Mouse (Mus musculus): Measurements from ENCODE around the gene Ptprg. TPM values are rescaled to one million over a fixed set of nuclear protein-coding genes. Genes with fewer than 3 reads are reported as not detected.

Gene Ptprg
- polyA plus RNA-seq, 1 experiment, result 21.7 TPM

- no peaks in the 10 kb centered on the region for H3K36me3 ChIP-seq (ENCODE audit: control insufficient read depth, insufficient read depth, low read length)
- 25% methylated on average over 7 of the region's 7 CpGs for WGBS
- H3K4me3 ChIP-seq (ENCODE audit: low read depth, low read length), result no peak overlapping the region
- H3K27ac ChIP-seq (ENCODE audit: insufficient read depth, low read depth, low read length), result no peak overlapping the region
- TF ChIP-seq POLR2A (IDR thresholded peaks at IDR 0.05; ENCODE audit: low read depth, low read length), result no peak
- TF ChIP-seq CTCF (IDR thresholded peaks at IDR 0.05; ENCODE audit: extremely low read depth, insufficient read length, insufficient replicate concordance, low read depth, low read length), result no peak
- no peaks in the 10 kb centered on the region for H3K27me3 ChIP-seq (ENCODE audit: control insufficient read depth, insufficient read depth, low read length)
- H3K4me1 ChIP-seq (ENCODE audit: control insufficient read depth, insufficient read depth, insufficient read length, low read length), result peaks cover 16% of the 10 kb centered on the region; the same call in 1 of the 2 replicates
Measured at GRCm38 (mm10) chr14:11822830-11823700, 269.7 kb downstream of the Ptprg start.

- Histone ChIP-seq H3K4me3 (ENCODE audit: low read depth, low read length) (no peak overlapping the region), H3K4me1 (ENCODE audit: control insufficient read depth, insufficient read depth, insufficient read length, low read length) (peaks cover 16% of the 10 kb centered on the region; the same call in 1 of the 2 replicates), H3K27ac (ENCODE audit: insufficient read depth, low read depth, low read length) (no peak overlapping the region), H3K36me3 (ENCODE audit: control insufficient read depth, insufficient read depth, low read length) (no peaks in the 10 kb centered on the region), H3K27me3 (ENCODE audit: control insufficient read depth, insufficient read depth, low read length) (no peaks in the 10 kb centered on the region)
- TF ChIP-seq CTCF (IDR thresholded peaks at IDR 0.05; ENCODE audit: extremely low read depth, insufficient read length, insufficient replicate concordance, low read depth, low read length), result no peak
- TF ChIP-seq POLR2A (IDR thresholded peaks at IDR 0.05; ENCODE audit: low read depth, low read length), result no peak
- WGBS, result 46% methylated on average over 6 of the region's 6 CpGs
Measured at GRCm38 (mm10) chr14:11823701-11824095, 270.4 kb downstream of the Ptprg start.

- TF ChIP-seq POLR2A (IDR thresholded peaks at IDR 0.05; ENCODE audit: low read depth, low read length) (no peak), CTCF (IDR thresholded peaks at IDR 0.05; ENCODE audit: extremely low read depth, insufficient read length, insufficient replicate concordance, low read depth, low read length) (no peak)
- no peak overlapping the region for H3K27ac ChIP-seq (ENCODE audit: insufficient read depth, low read depth, low read length)
- 95% methylated on average over 8 of the region's 8 CpGs for WGBS
Measured at GRCm38 (mm10) chr14:11824915-11825314, 271.6 kb downstream of the Ptprg start.

GRCm38 (mm10) chr14:11825551-11825950 lies 272.2 kb downstream of the Ptprg start:
- TF ChIP-seq CTCF (IDR thresholded peaks at IDR 0.05; ENCODE audit: extremely low read depth, insufficient read length, insufficient replicate concordance, low read depth, low read length), result no peak
- TF ChIP-seq POLR2A (IDR thresholded peaks at IDR 0.05; ENCODE audit: low read depth, low read length), result no peak
- H3K27ac ChIP-seq (ENCODE audit: insufficient read depth, low read depth, low read length), result no peak overlapping the region
- H3K36me3 ChIP-seq (ENCODE audit: control insufficient read depth, insufficient read depth, low read length), result no peaks in the 10 kb centered on the region
- H3K4me3 ChIP-seq (ENCODE audit: low read depth, low read length), result no peak overlapping the region
- no peaks in the 10 kb centered on the region for H3K27me3 ChIP-seq (ENCODE audit: control insufficient read depth, insufficient read depth, low read length)
- peaks cover 16% of the 10 kb centered on the region; the same call in 1 of the 2 replicates for H3K4me1 ChIP-seq (ENCODE audit: control insufficient read depth, insufficient read depth, insufficient read length, low read length)
- 46% methylated on average over 2 of the region's 2 CpGs for WGBS

More at GRCm38 (mm10) chr14:11824915-11825314, 271.6 kb downstream of the Ptprg start:
- Histone ChIP-seq H3K27me3 (ENCODE audit: control insufficient read depth, insufficient read depth, low read length) (no peaks in the 10 kb centered on the region), H3K36me3 (ENCODE audit: control insufficient read depth, insufficient read depth, low read length) (no peaks in the 10 kb centered on the region), H3K4me1 (ENCODE audit: control insufficient read depth, insufficient read depth, insufficient read length, low read length) (peaks cover 16% of the 10 kb centered on the region; the same call in 1 of the 2 replicates), H3K4me3 (ENCODE audit: low read depth, low read length) (no peak overlapping the region)

GRCm38 (mm10) chr14:11828086-11828485 lies 274.8 kb downstream of the Ptprg start:
- Histone ChIP-seq H3K27ac (ENCODE audit: insufficient read depth, low read depth, low read length) (no peak overlapping the region), H3K27me3 (ENCODE audit: control insufficient read depth, insufficient read depth, low read length) (no peaks in the 10 kb centered on the region), H3K4me1 (ENCODE audit: control insufficient read depth, insufficient read depth, insufficient read length, low read length) (peaks cover 13% of the 10 kb centered on the region; the same call in 1 of the 2 replicates), H3K36me3 (ENCODE audit: control insufficient read depth, insufficient read depth, low read length) (no peaks in the 10 kb centered on the region), H3K4me3 (ENCODE audit: low read depth, low read length) (no peak overlapping the region)
- 73% methylated on average over 4 of the region's 4 CpGs for WGBS
- TF ChIP-seq CTCF (IDR thresholded peaks at IDR 0.05; ENCODE audit: extremely low read depth, insufficient read length, insufficient replicate concordance, low read depth, low read length), result no peak
- TF ChIP-seq POLR2A (IDR thresholded peaks at IDR 0.05; ENCODE audit: low read depth, low read length), result no peak

GRCm38 (mm10) chr14:11833678-11834077 lies 280.3 kb downstream of the Ptprg start:
- 73% methylated on average over 3 of the region's 3 CpGs for WGBS
- H3K27me3 ChIP-seq (ENCODE audit: control insufficient read depth, insufficient read depth, low read length), result no peaks in the 10 kb centered on the region
- no peak overlapping the region for H3K27ac ChIP-seq (ENCODE audit: insufficient read depth, low read depth, low read length)

GRCm38 (mm10) chr14:11835706-11836445 lies 282.5 kb downstream of the Ptprg start:
- H3K27ac ChIP-seq (ENCODE audit: insufficient read depth, low read depth, low read length), result no peak overlapping the region
- H3K27me3 ChIP-seq (ENCODE audit: control insufficient read depth, insufficient read depth, low read length), result no peaks in the 10 kb centered on the region
- WGBS, result 57% methylated on average over 12 of the region's 12 CpGs
- no peaks in the 10 kb centered on the region for H3K36me3 ChIP-seq (ENCODE audit: control insufficient read depth, insufficient read depth, low read length)
- TF ChIP-seq POLR2A (IDR thresholded peaks at IDR 0.05; ENCODE audit: low read depth, low read length) (no peak), CTCF (IDR thresholded peaks at IDR 0.05; ENCODE audit: extremely low read depth, insufficient read length, insufficient replicate concordance, low read depth, low read length) (no peak)
- no peak overlapping the region for H3K4me3 ChIP-seq (ENCODE audit: low read depth, low read length)
- no peaks in the 10 kb centered on the region for H3K4me1 ChIP-seq (ENCODE audit: control insufficient read depth, insufficient read depth, insufficient read length, low read length)

More at GRCm38 (mm10) chr14:11833678-11834077, 280.3 kb downstream of the Ptprg start:
- H3K4me3 ChIP-seq (ENCODE audit: low read depth, low read length), result no peak overlapping the region
- H3K36me3 ChIP-seq (ENCODE audit: control insufficient read depth, insufficient read depth, low read length), result no peaks in the 10 kb centered on the region
- no peak for TF ChIP-seq CTCF (IDR thresholded peaks at IDR 0.05; ENCODE audit: extremely low read depth, insufficient read length, insufficient replicate concordance, low read depth, low read length)
- TF ChIP-seq POLR2A (IDR thresholded peaks at IDR 0.05; ENCODE audit: low read depth, low read length), result no peak
- no peaks in the 10 kb centered on the region for H3K4me1 ChIP-seq (ENCODE audit: control insufficient read depth, insufficient read depth, insufficient read length, low read length)

Data from small intestine, adult 2 months (tissue).